Mouse (Mus musculus) intestine, embryonic 14.5 days (tissue): ENCODE measurements around the gene Poldip2. TPM values are rescaled to one million over a fixed set of nuclear protein-coding genes. Genes with fewer than 3 reads are reported as not detected.
"Not testable (repeated sequence)": the region's sequence is repeated elsewhere in the genome, so short reads cannot be mapped to it uniquely, and the experiment has no call there.

ENCODE experiments used
- ATAC-seq: fragments of 200-750 bp; cut with Nextera tagmentation; replicated peaks from 2 replicates; pipeline ENCODE4 v1.8.0; 2017; ENCODE audit warnings: low read depth, moderate number of reproducible peaks, moderate TSS enrichment, moderate library complexity; ENCODE audit not compliant: low FRiP score, low TSS enrichment
- DNase-seq: peaks from one replicate; pipeline ENCODE4 v3.0.0-alpha.2; 2018; ENCODE audit warnings: low spot score
- H3K27ac ChIP-seq: fragments of 300-500 bp; sonication (generic); 2 replicates; pipeline ENCODE4 v1.5.1; 2014; ENCODE audit warnings: low read depth, mild to moderate bottlenecking, control low read depth
- H3K27me3 ChIP-seq: fragments of 300-500 bp; sonication (generic); replicated peaks from 2 replicates; pipeline ENCODE4 v1.6.1; 2014; ENCODE audit warnings: low read length, control low read depth; ENCODE audit not compliant: control insufficient read depth, insufficient read depth
- H3K36me3 ChIP-seq: fragments of 300-500 bp; sonication (generic); 2 replicates; pipeline ENCODE4 v1.6.1; 2014; ENCODE audit warnings: low read length, control low read depth; ENCODE audit not compliant: control insufficient read depth, insufficient read depth
- H3K4me1 ChIP-seq: fragments of 300-500 bp; sonication (generic); replicated peaks from 2 replicates; pipeline ENCODE4 v1.6.1; 2014; ENCODE audit warnings: low read length, control low read depth, mixed read lengths; ENCODE audit not compliant: control insufficient read depth, insufficient read depth
- H3K4me2 ChIP-seq: fragments of 300-500 bp; sonication (generic); 2 replicates; pipeline ENCODE4 v1.6.1; 2014; ENCODE audit warnings: low read length
- H3K4me3 ChIP-seq: fragments of 300-500 bp; sonication (generic); 2 replicates; pipeline ENCODE4 v1.5.1; 2014; ENCODE audit warnings: low read depth, low read length, control low read depth, mixed read lengths
- H3K9ac ChIP-seq: fragments of 300-500 bp; sonication (generic); 2 replicates; pipeline ENCODE4 v1.6.1; 2014; ENCODE audit warnings: mild to moderate bottlenecking, low read length
- H3K9me3 ChIP-seq: fragments of 300-500 bp; sonication (generic); 2 replicates; pipeline ENCODE4 v1.6.1; 2016; ENCODE audit warnings: low read length, control low read depth; ENCODE audit not compliant: control insufficient read depth
- WGBS: fragments of 180-500 bp; shearing (Covaris S2); extraction: QIAGEN DNeasy Blood & Tissue Kit; methylation state at CpG from one replicate; pipeline ENCODE4 v1.1.7; 2014; 5-methylcytosine and 5-hydroxymethylcytosine counted together
- polyA plus RNA-seq: library from polyadenylated mRNA; unstranded; fragments of >200 nt; fragmentation: Nextera tagmentation; extraction: Ambion mirVana; gene quantifications from 2 replicates; pipeline ENCODE4 v1.2.1, GENCODE M21; 2014

The Poldip2 gene
- polyA plus RNA-seq, 1 experiment from 2014 or later, result 146 TPM

- H3K9me3 ChIP-seq, result no peaks in the 10 kb centered on the region
- no peak overlapping the region for H3K4me3 ChIP-seq
- no peak overlapping the region for H3K4me2 ChIP-seq
- DNase-seq (no peak), ATAC-seq (no peak)
- no peak overlapping the region for H3K27ac ChIP-seq
- H3K36me3 ChIP-seq, result peaks cover 51% of the 10 kb centered on the region
- H3K4me1 ChIP-seq, result peaks cover 13% of the 10 kb centered on the region
- H3K27me3 ChIP-seq, result no peaks in the 10 kb centered on the region
- WGBS, result 90% methylated on average over 12 of the region's 12 CpGs
- H3K9ac ChIP-seq, result no peak overlapping the region
Observed at GRCm38 (mm10) chr11:78530001-78530400, 18.0 kb downstream of the Poldip2 start.

GRCm38 (mm10) chr11:78531046-78531445 lies 19.1 kb downstream of the Poldip2 start:
- H3K4me1 ChIP-seq, result peaks cover 16% of the 10 kb centered on the region
- no peaks in the 10 kb centered on the region for H3K27me3 ChIP-seq
- H3K9me3 ChIP-seq, result no peaks in the 10 kb centered on the region
- no peak for ATAC-seq
- H3K36me3 ChIP-seq, result peaks cover 41% of the 10 kb centered on the region
- H3K4me3 ChIP-seq, result no peak overlapping the region
- no peak for DNase-seq
- no peak overlapping the region; the same call in 1 of the 2 replicates for H3K27ac ChIP-seq
- H3K4me2 ChIP-seq, result no peak overlapping the region
- no peak overlapping the region for H3K9ac ChIP-seq
- WGBS, result 61% methylated on average over 6 of the region's 6 CpGs

- WGBS, result 90% methylated on average over 10 of the region's 10 CpGs
- H3K4me2 ChIP-seq, H3K27ac ChIP-seq, H3K27me3 ChIP-seq, ATAC-seq, H3K4me3 ChIP-seq, H3K9ac ChIP-seq, DNase-seq, H3K9me3 ChIP-seq: not testable (repeated sequence)
- Histone ChIP-seq H3K36me3 (peaks cover 36% of the 10 kb centered on the region), H3K4me1 (peaks cover 16% of the 10 kb centered on the region)
Observed at GRCm38 (mm10) chr11:78531515-78531914, 19.5 kb downstream of the Poldip2 start.

- Histone ChIP-seq H3K4me1 (peaks cover 27% of the 10 kb centered on the region), H3K9me3 (no peaks in the 10 kb centered on the region), H3K4me2 (peak overlapping the region; percentile 72), H3K4me3 (peak overlapping the region; percentile 79), H3K9ac (no peak overlapping the region), H3K27ac (no peak overlapping the region), H3K36me3 (peaks cover 22% of the 10 kb centered on the region), H3K27me3 (no peaks in the 10 kb centered on the region)
- DNase-seq, result no peak
- 90% methylated on average over 4 of the region's 4 CpGs for WGBS
- ATAC-seq, result no peak
Observed at GRCm38 (mm10) chr11:78534516-78534915, 22.5 kb downstream of the Poldip2 start.

- DNase-seq, result peak; percentile 75
- H3K9ac ChIP-seq, result peak overlapping the region; percentile 66
- no peaks in the 10 kb centered on the region for H3K9me3 ChIP-seq
- H3K4me1 ChIP-seq, result peaks cover 27% of the 10 kb centered on the region
- H3K36me3 ChIP-seq, result peaks cover 23% of the 10 kb centered on the region
- H3K4me3 ChIP-seq, result peak overlapping the region; percentile 79
- ATAC-seq, result peak; percentile 52
- H3K27ac ChIP-seq, result peak overlapping the region; percentile 79
- peak overlapping the region; percentile 72 for H3K4me2 ChIP-seq
- WGBS, result under 1% methylated on average over 23 of the region's 23 CpGs
- H3K27me3 ChIP-seq, result no peaks in the 10 kb centered on the region
Observed at GRCm38 (mm10) chr11:78535376-78536079, 23.5 kb downstream of the Poldip2 start.

- H3K9ac ChIP-seq, result peak within 1 kb of the TSS; percentile 88
- ATAC-seq, result peak; percentile 95
- under 1% methylated on average over 52 of the region's 52 CpGs for WGBS
Observed at GRCm38 (mm10) chr11:78536080-78536689, 24.2 kb downstream of the Poldip2 start, which contains the start of the genes Tnfaip1 and Ift20. Tnfaip1 (minus strand) TSS chr11:78536332. Ift20 (plus strand) TSS chr11:78536361.

GRCm38 (mm10) chr11:78536690-78537084 lies 24.7 kb downstream of the Poldip2 start:
- no peak for ATAC-seq
- H3K4me1 ChIP-seq, result peaks cover 22% of the 10 kb centered on the region
- peak overlapping the region; percentile 88 for H3K9ac ChIP-seq
- 2% methylated on average over 14 of the region's 14 CpGs for WGBS
- no peaks in the 10 kb centered on the region for H3K27me3 ChIP-seq
- peak overlapping the region; percentile 79 for H3K27ac ChIP-seq
- peak overlapping the region; percentile 79 for H3K4me3 ChIP-seq
- peaks cover 34% of the 10 kb centered on the region for H3K36me3 ChIP-seq
- no peak for DNase-seq
- no peaks in the 10 kb centered on the region for H3K9me3 ChIP-seq
- peak overlapping the region; percentile 90 for H3K4me2 ChIP-seq

More at GRCm38 (mm10) chr11:78536080-78536689, 24.2 kb downstream of the Poldip2 start, which contains the start of the genes Tnfaip1 and Ift20:
- Histone ChIP-seq H3K27me3 (no peaks in the 10 kb centered on the region), H3K4me1 (peaks cover 22% of the 10 kb centered on the region), H3K36me3 (peaks cover 30% of the 10 kb centered on the region), H3K4me3 (peak within 1 kb of the TSS; percentile 79), H3K9me3 (no peaks in the 10 kb centered on the region), H3K4me2 (peak within 1 kb of the TSS; percentile 90), H3K27ac (peak within 1 kb of the TSS; percentile 79)
- DNase-seq, result peak; percentile 95

GRCm38 (mm10) chr11:78540358-78540757 lies 28.4 kb downstream of the Poldip2 start:
- H3K4me1 ChIP-seq, result peaks cover 10% of the 10 kb centered on the region
- no peak for ATAC-seq
- no peaks in the 10 kb centered on the region for H3K27me3 ChIP-seq
- no peaks in the 10 kb centered on the region for H3K9me3 ChIP-seq
- H3K36me3 ChIP-seq, result peaks cover 56% of the 10 kb centered on the region
- WGBS, result 79% methylated on average over 3 of the region's 3 CpGs
- no peak for DNase-seq
- no peak overlapping the region for H3K4me3 ChIP-seq
- no peak overlapping the region for H3K27ac ChIP-seq
- H3K4me2 ChIP-seq, result no peak overlapping the region
- no peak overlapping the region for H3K9ac ChIP-seq
